8 mouse cellular contexts compared by ENCODE assay signal in genomic region chr19:8722907-8723573, GRCm38 (mm10). TPM values are rescaled to one million over a fixed set of nuclear protein-coding genes. Genes with fewer than 3 reads are reported as not detected.
A peak's percentile ranks its signal among the peaks of the same experiment; 100 is the strongest.
DNase-seq lines count a peak whose midpoint lies in the region; ATAC-seq and TF ChIP-seq lines count a peak whose summit lies in the region.

TSS of gene Slc3a2 (minus strand) at chr19:8723369.

- peaks cover 9% of the 10 kb centered on the region for H3K4me1 ChIP-seq in bone marrow macrophage, adult 2 months (ENCODE audit: control insufficient read depth, insufficient read depth, low read length)
- H3K4me1 ChIP-seq in embryonic fibroblast, embryonic 13.5 days (ENCODE audit: control insufficient read depth, insufficient read depth, low read length) = 0 out of 2 replicates have a peak, but pooled peaks cover 2% of the 10 kb centered on the region
- 0 out of 2 replicates have a peak, but pooled peaks cover 6% of the 10 kb centered on the region for H3K4me1 ChIP-seq in kidney, embryonic 14.5 days (ENCODE audit: control insufficient read depth, insufficient read depth, low read length)
- H3K4me1 ChIP-seq in limb, embryonic 15.5 days = peaks cover 29% of the 10 kb centered on the region

- H3K9me3 ChIP-seq in kidney, embryonic 14.5 days (ENCODE audit: control insufficient read depth, low read length) = no peaks in the 10 kb centered on the region
- H3K9me3 ChIP-seq in limb, embryonic 15.5 days = no peaks in the 10 kb centered on the region

- H3K4me2 ChIP-seq in kidney, embryonic 14.5 days (replicated peaks; ENCODE audit: low read depth, low read length) = peak within 1 kb of the TSS; percentile 70
- H3K4me2 ChIP-seq in limb, embryonic 15.5 days = peak within 1 kb of the TSS; percentile 58

- H3K27ac ChIP-seq in bone marrow macrophage, adult 2 months (ENCODE audit: insufficient read depth, low read depth, low read length) = peak within 1 kb of the TSS; percentile 92
- H3K27ac ChIP-seq in embryonic fibroblast, embryonic 13.5 days (ENCODE audit: insufficient read depth, low read length) = peak within 1 kb of the TSS; percentile 100
- peak within 1 kb of the TSS; percentile 97 for H3K27ac ChIP-seq in kidney, embryonic 14.5 days (ENCODE audit: low read depth, low read length)
- peak within 1 kb of the TSS; percentile 97 for H3K27ac ChIP-seq in limb, embryonic 15.5 days

- TF ChIP-seq CTCF in bone marrow macrophage, adult 2 months (IDR thresholded peaks at IDR 0.05; ENCODE audit: low read depth, low read length) = no peak
- no peak for TF ChIP-seq CTCF in embryonic fibroblast, embryonic 13.5 days (IDR thresholded peaks at IDR 0.05; ENCODE audit: borderline replicate concordance, insufficient read depth, low read length)

- WGBS in kidney, embryonic 14.5 days = under 1% methylated on average over 50 of the region's 50 CpGs
- under 1% methylated on average over 50 of the region's 50 CpGs for WGBS in limb, embryonic 15.5 days

- no peaks in the 10 kb centered on the region for H3K27me3 ChIP-seq in kidney, embryonic 14.5 days (ENCODE audit: control insufficient read depth, insufficient read depth, low read length)
- no peaks in the 10 kb centered on the region for H3K27me3 ChIP-seq in limb, embryonic 15.5 days

- peak; percentile 98 for DNase-seq in A20 (ENCODE audit: low read depth, low spot score)
- DNase-seq in heart, adult 9 months (ENCODE audit: low spot score in 2 of 2) = peak; percentile 98
- DNase-seq in monocyte, adult 2 months (ENCODE audit: low read depth in 1 of 2, low spot score in 2 of 2) = peak; percentile 92 to 95
- DNase-seq in spleen, postnatal 36 days (ENCODE audit: low spot score in 2 of 2) = peak; percentile 97 to 98

- peak; percentile 98 for ATAC-seq in kidney, embryonic 14.5 days (ENCODE audit: low FRiP score, low TSS enrichment)
- ATAC-seq in limb, embryonic 15.5 days (ENCODE audit: insufficient number of reproducible peaks, low FRiP score, low TSS enrichment, low read depth) = peak; percentile 94

- no peak for TF ChIP-seq POLR2A in bone marrow macrophage, adult 2 months (IDR thresholded peaks at IDR 0.05; ENCODE audit: borderline replicate concordance, low read depth, low read length)
- TF ChIP-seq POLR2A in embryonic fibroblast, embryonic 13.5 days (IDR thresholded peaks at IDR 0.05; ENCODE audit: low read depth, low read length) = peak; percentile 83

- H3K36me3 ChIP-seq in kidney, embryonic 14.5 days (ENCODE audit: control insufficient read depth, insufficient read depth, low read length) = peaks cover 32% of the 10 kb centered on the region
- H3K36me3 ChIP-seq in limb, embryonic 15.5 days = peaks cover 23% of the 10 kb centered on the region

- peak within 1 kb of the TSS; percentile 97 for H3K9ac ChIP-seq in kidney, embryonic 14.5 days (ENCODE audit: low read depth, low read length)
- peak within 1 kb of the TSS; percentile 89 for H3K9ac ChIP-seq in limb, embryonic 15.5 days

- peak within 1 kb of the TSS; percentile 80 for H3K4me3 ChIP-seq in bone marrow macrophage, adult 2 months (ENCODE audit: insufficient read depth, low read length)
- H3K4me3 ChIP-seq in embryonic fibroblast, embryonic 13.5 days (ENCODE audit: insufficient read depth, low read length) = peak within 1 kb of the TSS; percentile 96
- peak within 1 kb of the TSS; percentile 82 for H3K4me3 ChIP-seq in kidney, embryonic 14.5 days (ENCODE audit: low read length)
- H3K4me3 ChIP-seq in limb, embryonic 15.5 days = peak within 1 kb of the TSS; percentile 75

RNA-seq across cellular contexts. Expression of gene Slc3a2, which starts in this region (rescaled TPM):
- 160 and 172 TPM in 2 replicates for polyA plus RNA-seq in bone marrow macrophage, adult 2 months (2012; ENCODE audit: insufficient read depth, insufficient read length, missing spikeins)
- 203 and 309 TPM in 2 replicates for polyA plus RNA-seq in embryonic fibroblast, embryonic 13.5 days (2011; ENCODE audit: insufficient read length, low read depth, missing spikeins)
- 114 and 123 TPM in 2 replicates for polyA plus RNA-seq in kidney, embryonic 14.5 days (2014; fragmentation: Nextera tagmentation; extraction: Ambion mirVana)
- 118 and 148 TPM in 2 replicates for polyA plus RNA-seq in limb, embryonic 15.5 days (2015; fragmentation: Nextera tagmentation; extraction: Ambion mirVana)

Comparison
In these comparisons a context has a peak if more than half of its experiments do, and no peak if none do; other contexts are left out.
1. Peak in every context shown above with its lines: DNase-seq, ATAC-seq, H3K4me3 ChIP-seq and H3K27ac ChIP-seq.